ENCODE assay signal across 8 mouse cellular contexts in genomic region chr7:45082401-45083299, GRCm38 (mm10). TPM values are rescaled to one million over a fixed set of nuclear protein-coding genes. Genes with fewer than 3 reads are reported as not detected.
DNase-seq lines count a peak whose midpoint lies in the region; ATAC-seq lines count a peak whose summit lies in the region.

No protein-coding gene starts in this region.

- H3K27ac ChIP-seq in heart, embryonic 11.5 days (ENCODE audit: low read depth, low read length), result no peak overlapping the region
- peak overlapping the region; percentile 94 for H3K27ac ChIP-seq in macrophage

- ATAC-seq in CD4-positive, CD25-positive, alpha-beta regulatory T cell, adult 4 months, result peak; percentile 76
- ATAC-seq in heart, embryonic 11.5 days (replicated peaks; ENCODE audit: insufficient number of reproducible peaks, low FRiP score, low TSS enrichment), result no peak

- no peaks in the 10 kb centered on the region for H3K79me2 ChIP-seq in macrophage (ENCODE audit: inconsistent target)

- no peaks in the 10 kb centered on the region for H3K27me3 ChIP-seq in heart, embryonic 11.5 days (ENCODE audit: control insufficient read depth, insufficient read depth, low read length)

- no peak overlapping the region for H3K9ac ChIP-seq in heart, embryonic 11.5 days (ENCODE audit: low read depth, low read length)

- DNase-seq in T-cell, adult 2 months (ENCODE audit: low spot score), result peak; percentile 72
- peak; percentile 73 for DNase-seq in kidney, postnatal 14 days
- peak; percentile 62 for DNase-seq in thymus, postnatal 0 days (ENCODE audit: low spot score)
- DNase-seq in cerebellum, postnatal 14 days, result no peak
- DNase-seq in cerebellum, adult 9-10 months, result no peak

- no peaks in the 10 kb centered on the region; the same call in 1 of the 2 replicates for H3K9me3 ChIP-seq in heart, embryonic 11.5 days (replicated peaks; ENCODE audit: control insufficient read depth, low read length)

- 59% methylated on average over 25 of the region's 25 CpGs for WGBS in heart, embryonic 11.5 days (ENCODE audit: insufficient replicate concordance)
- 2% methylated on average over 24 of the region's 25 CpGs for WGBS in macrophage (ENCODE audit: missing documents)

- H3K4me3 ChIP-seq in heart, embryonic 11.5 days (ENCODE audit: low read depth, low read length), result no peak overlapping the region
- peak overlapping the region; percentile 61 for H3K4me3 ChIP-seq in macrophage (ENCODE audit: inconsistent target)

- no peaks in the 10 kb centered on the region for H3K4me1 ChIP-seq in heart, embryonic 11.5 days (ENCODE audit: control insufficient read depth, insufficient read depth, low read length)

- H3K36me3 ChIP-seq in heart, embryonic 11.5 days (ENCODE audit: control insufficient read depth, insufficient read depth, low read length), result peaks cover 37% of the 10 kb centered on the region
- peaks cover 3% of the 10 kb centered on the region; the same call in 1 of the 2 replicates for H3K36me3 ChIP-seq in macrophage (ENCODE audit: inconsistent target)

- peak overlapping the region; percentile 12; the same call in 1 of the 2 replicates for H3K4me2 ChIP-seq in heart, embryonic 11.5 days

RNA-seq across cellular contexts. Expression of gene Rcn3, which starts 9.4 kb away (rescaled TPM):
- polyA plus RNA-seq in CD4-positive, CD25-positive, alpha-beta regulatory T cell, adult 4 months (2017; shearing (Covaris generic)), result 10 to 100 TPM in 1 of 2 experiments, 1 to 10 TPM in 1; 7.6 to 66.3 TPM
- 339 and 341 TPM in 2 replicates for polyA plus RNA-seq in heart, embryonic 11.5 days (2014; fragmentation: Nextera tagmentation; extraction: Ambion mirVana)
- total RNA-seq in macrophage (2018; cell fraction: chromatin; rRNA removed), result 10 to 100 TPM in 1 of 26 experiments, 1 to 10 TPM in 2, under 1 TPM in 5, not detected in 18; 0.66 to 79.3 (median 0.84) TPM
- 1 to 10 TPM in 17 of 26 experiments, under 1 TPM in 9; 0.47 to 3.4 (median 1.1) TPM for total RNA-seq in macrophage (2018; cell fraction: cytosol; rRNA removed)
- 10 to 100 TPM in 1 of 26 experiments, 1 to 10 TPM in 3, under 1 TPM in 9, not detected in 13; 0.29 to 14.4 (median 0.74) TPM for total RNA-seq in macrophage (2018; cell fraction: nucleus; rRNA removed)
- polyA plus RNA-seq in macrophage (2018), result 0.67 to 5.1 TPM (median 3.1 TPM) in 3 replicates
- polyA plus RNA-seq in thymus, postnatal 0 days (2015; fragmentation: Nextera tagmentation; extraction: Ambion mirVana), result 41.4 and 41.8 TPM in 2 replicates

RNA-seq across cellular contexts. Expression of gene Prrg2, which starts 20.2 kb away (rescaled TPM):
- polyA plus RNA-seq in CD4-positive, CD25-positive, alpha-beta regulatory T cell, adult 4 months (2017; shearing (Covaris generic)), result 1 to 10 TPM; 1.7 to 2.8 TPM
- polyA plus RNA-seq in heart, embryonic 11.5 days (2014; fragmentation: Nextera tagmentation; extraction: Ambion mirVana), result 11.7 and 13.3 TPM in 2 replicates
- total RNA-seq in macrophage (2018; cell fraction: chromatin; rRNA removed), result 10 to 100 TPM; 14.8 to 59.6 (median 39.2) TPM
- 10 to 100 TPM; 22.0 to 50.5 (median 33.5) TPM for total RNA-seq in macrophage (2018; cell fraction: cytosol; rRNA removed)
- 10 to 100 TPM; 16.0 to 74.9 (median 54.3) TPM for total RNA-seq in macrophage (2018; cell fraction: nucleus; rRNA removed)
- polyA plus RNA-seq in macrophage (2018), result 19.0 to 31.7 TPM (median 28.6 TPM) in 3 replicates
- 9.9 and 10.0 TPM in 2 replicates for polyA plus RNA-seq in thymus, postnatal 0 days (2015; fragmentation: Nextera tagmentation; extraction: Ambion mirVana)

RNA-seq across cellular contexts. Expression of gene Nosip, which starts 20.4 kb away (rescaled TPM):
- polyA plus RNA-seq in CD4-positive, CD25-positive, alpha-beta regulatory T cell, adult 4 months (2017; shearing (Covaris generic)), result 100 to 1,000 TPM; 158 to 199 TPM
- 54.2 and 58.9 TPM in 2 replicates for polyA plus RNA-seq in heart, embryonic 11.5 days (2014; fragmentation: Nextera tagmentation; extraction: Ambion mirVana)
- total RNA-seq in macrophage (2018; cell fraction: chromatin; rRNA removed), result 10 to 100 TPM in 24 of 26 experiments, 1 to 10 TPM in 2; 8.2 to 90.2 (median 41.6) TPM
- total RNA-seq in macrophage (2018; cell fraction: cytosol; rRNA removed), result 10 to 100 TPM; 28.7 to 66.0 (median 56.2) TPM
- 10 to 100 TPM in 25 of 26 experiments, 1 to 10 TPM in 1; 9.9 to 57.6 (median 28.2) TPM for total RNA-seq in macrophage (2018; cell fraction: nucleus; rRNA removed)
- 40.1 to 50.7 TPM (median 45.7 TPM) in 3 replicates for polyA plus RNA-seq in macrophage (2018)
- 84.4 and 86.3 TPM in 2 replicates for polyA plus RNA-seq in thymus, postnatal 0 days (2015; fragmentation: Nextera tagmentation; extraction: Ambion mirVana)

RNA-seq across cellular contexts. Expression of gene Fcgrt, which starts 21.0 kb away (rescaled TPM):
- 1 to 10 TPM; 2.3 to 3.8 TPM for polyA plus RNA-seq in CD4-positive, CD25-positive, alpha-beta regulatory T cell, adult 4 months (2017; shearing (Covaris generic))
- 15.1 and 20.5 TPM in 2 replicates for polyA plus RNA-seq in heart, embryonic 11.5 days (2014; fragmentation: Nextera tagmentation; extraction: Ambion mirVana)
- 10 to 100 TPM in 14 of 26 experiments, 1 to 10 TPM in 12; 2.2 to 66.1 (median 11.3) TPM for total RNA-seq in macrophage (2018; cell fraction: chromatin; rRNA removed)
- 100 to 1,000 TPM in 13 of 26 experiments, 10 to 100 TPM in 13; 37.8 to 269 (median 128) TPM for total RNA-seq in macrophage (2018; cell fraction: cytosol; rRNA removed)
- total RNA-seq in macrophage (2018; cell fraction: nucleus; rRNA removed), result 100 to 1,000 TPM in 12 of 26 experiments, 10 to 100 TPM in 14; 41.4 to 267 (median 88.4) TPM
- 84.4 to 284 TPM (median 160 TPM) in 3 replicates for polyA plus RNA-seq in macrophage (2018)
- 42.6 and 47.6 TPM in 2 replicates for polyA plus RNA-seq in thymus, postnatal 0 days (2015; fragmentation: Nextera tagmentation; extraction: Ambion mirVana)

RNA-seq across cellular contexts. Expression of gene Prr12, which starts 30.0 kb away (rescaled TPM):
- 10 to 100 TPM; 10.8 to 10.9 TPM for polyA plus RNA-seq in CD4-positive, CD25-positive, alpha-beta regulatory T cell, adult 4 months (2017; shearing (Covaris generic))
- 7.9 and 12.1 TPM in 2 replicates for polyA plus RNA-seq in heart, embryonic 11.5 days (2014; fragmentation: Nextera tagmentation; extraction: Ambion mirVana)
- 10 to 100 TPM in 19 of 26 experiments, 1 to 10 TPM in 7; 1.9 to 50.5 (median 23.9) TPM for total RNA-seq in macrophage (2018; cell fraction: chromatin; rRNA removed)
- 10 to 100 TPM in 25 of 26 experiments, 1 to 10 TPM in 1; 6.0 to 41.7 (median 31.2) TPM for total RNA-seq in macrophage (2018; cell fraction: cytosol; rRNA removed)
- total RNA-seq in macrophage (2018; cell fraction: nucleus; rRNA removed), result 10 to 100 TPM in 23 of 26 experiments, 1 to 10 TPM in 3; 7.2 to 48.0 (median 28.5) TPM
- 15.5 to 17.7 TPM (median 17.1 TPM) in 3 replicates for polyA plus RNA-seq in macrophage (2018)
- 7.6 and 9.0 TPM in 2 replicates for polyA plus RNA-seq in thymus, postnatal 0 days (2015; fragmentation: Nextera tagmentation; extraction: Ambion mirVana)

Comparison
In these comparisons a context has a peak if more than half of its experiments do, and no peak if none do; other contexts are left out.
1. DNase-seq: peak in T-cell, adult 2 months (single experiment), kidney, postnatal 14 days (single experiment) and thymus, postnatal 0 days (single experiment); none in cerebellum, postnatal 14 days (0 of 2) and cerebellum, adult 9-10 months (single experiment).